ENCODE assay signal across 13 mouse cellular contexts in the genomic region with DNA sequence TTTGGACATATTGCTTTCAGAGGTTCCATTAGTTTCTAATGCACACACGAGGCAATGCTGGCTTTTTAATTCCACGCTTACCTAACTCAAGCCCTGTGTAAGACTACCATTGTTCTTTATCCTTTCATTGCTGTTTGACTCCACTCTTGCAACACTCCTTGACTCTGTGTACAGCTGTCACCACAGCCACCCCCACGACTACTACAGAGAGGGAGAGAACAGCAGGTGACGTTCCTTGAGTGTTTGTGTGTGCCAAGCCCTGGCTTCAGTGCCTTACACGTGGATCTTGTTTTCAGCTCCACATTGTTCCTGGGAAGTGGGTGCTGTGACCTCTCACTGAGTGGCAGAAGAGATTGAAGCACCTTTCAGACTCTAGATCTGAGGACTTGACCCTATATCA.
A peak's percentile ranks its signal among the peaks of the same experiment; 100 is the strongest.
DNase-seq lines count a peak whose midpoint lies in the region; ATAC-seq and TF ChIP-seq lines count a peak whose summit lies in the region.
"Had no signal": no experiment of that assay in that cellular context is flagged by ENCODE, and none has a peak within 500 bp of the region (broad histone marks: within the 10 kb centered on the region; RNA-seq: fewer than 3 reads in every experiment).

No protein-coding gene starts in this region.

- WGBS in embryonic facial prominence, embryonic 14.5 days: 73% methylated on average over 5 of the region's 5 CpGs
- WGBS in embryonic facial prominence, embryonic 10.5 days: 76% methylated on average over 5 of the region's 5 CpGs
- WGBS in stomach, embryonic 16.5 days: 57% methylated on average over 5 of the region's 5 CpGs
- 61% methylated on average over 5 of the region's 5 CpGs for WGBS in cerebellum, adult 2 months

- no peak for TF ChIP-seq POLR2A in cerebellum, adult 2 months (IDR thresholded peaks at IDR 0.05; ENCODE audit: borderline replicate concordance, insufficient read depth, low read length)

- H3K9ac ChIP-seq in embryonic facial prominence, embryonic 14.5 days (ENCODE audit: low read depth, low read length): no peak overlapping the region
- H3K9ac ChIP-seq in stomach, embryonic 16.5 days (ENCODE audit: low read length): peak overlapping the region; percentile 20; the same call in 1 of the 2 replicates
- H3K9ac ChIP-seq: hindbrain, embryonic 15.5 days; kidney, embryonic 15.5 days; midbrain, embryonic 12.5 days had no signal

- no peak overlapping the region for H3K27ac ChIP-seq in embryonic facial prominence, embryonic 14.5 days (replicated peaks; ENCODE audit: low read depth, low read length)
- H3K27ac ChIP-seq in embryonic facial prominence, embryonic 10.5 days (replicated peaks): no peak overlapping the region
- H3K27ac ChIP-seq in stomach, embryonic 16.5 days (ENCODE audit: low read length): peak overlapping the region; percentile 89
- H3K27ac ChIP-seq in layer of hippocampus, adult 2 months: no peak overlapping the region
- no peak overlapping the region for H3K27ac ChIP-seq in cerebellum, adult 2 months (ENCODE audit: insufficient read depth, low read length)
- H3K27ac ChIP-seq: hindbrain, embryonic 15.5 days; kidney, embryonic 15.5 days; midbrain, embryonic 12.5 days had no signal

- H3K4me2 ChIP-seq in embryonic facial prominence, embryonic 14.5 days (ENCODE audit: low read depth, low read length): no peak overlapping the region
- no peak overlapping the region for H3K4me2 ChIP-seq in stomach, embryonic 16.5 days (ENCODE audit: low read depth, low read length)
- H3K4me2 ChIP-seq: hindbrain, embryonic 15.5 days; kidney, embryonic 15.5 days; midbrain, embryonic 12.5 days had no signal

- peaks cover 8% of the 10 kb centered on the region for H3K4me1 ChIP-seq in embryonic facial prominence, embryonic 14.5 days (ENCODE audit: control insufficient read depth, insufficient read depth, low read length)
- peaks cover 3% of the 10 kb centered on the region for H3K4me1 ChIP-seq in embryonic facial prominence, embryonic 10.5 days
- peaks cover 3% of the 10 kb centered on the region; the same call in 1 of the 2 replicates for H3K4me1 ChIP-seq in stomach, embryonic 16.5 days (ENCODE audit: control insufficient read depth, insufficient read depth, low read length)
- H3K4me1 ChIP-seq in cerebellum, adult 2 months (ENCODE audit: control insufficient read depth, insufficient read depth, low read length): peaks cover 10% of the 10 kb centered on the region
- H3K4me1 ChIP-seq: hindbrain, embryonic 15.5 days; midbrain, embryonic 12.5 days had no signal

- no peak overlapping the region for H3K4me3 ChIP-seq in embryonic facial prominence, embryonic 14.5 days (ENCODE audit: low read depth, low read length)
- H3K4me3 ChIP-seq in embryonic facial prominence, embryonic 10.5 days: no peak overlapping the region
- no peak overlapping the region for H3K4me3 ChIP-seq in stomach, embryonic 16.5 days (replicated peaks; ENCODE audit: low read length)
- H3K4me3 ChIP-seq in layer of hippocampus, adult 2 months: no peak overlapping the region
- no peak overlapping the region for H3K4me3 ChIP-seq in cerebellum, adult 2 months (replicated peaks; ENCODE audit: insufficient read depth, low read depth, low read length)
- H3K4me3 ChIP-seq: hindbrain, embryonic 15.5 days; kidney, embryonic 15.5 days; midbrain, embryonic 12.5 days had no signal

- no peaks in the 10 kb centered on the region for H3K9me3 ChIP-seq in embryonic facial prominence, embryonic 14.5 days (ENCODE audit: control insufficient read depth, low read length)
- H3K9me3 ChIP-seq in embryonic facial prominence, embryonic 10.5 days: no peaks in the 10 kb centered on the region
- H3K9me3 ChIP-seq in stomach, embryonic 16.5 days (replicated peaks; ENCODE audit: control insufficient read depth, low read length): no peaks in the 10 kb centered on the region
- H3K9me3 ChIP-seq: hindbrain, embryonic 15.5 days; kidney, embryonic 15.5 days; midbrain, embryonic 12.5 days had no signal

- DNase-seq in embryonic facial prominence, embryonic 14.5 days (ENCODE audit: low spot score): peak; percentile 22
- no peak for DNase-seq in embryonic facial prominence, embryonic 10.5 days (ENCODE audit: low spot score)
- DNase-seq in right cerebral cortex, adult 18-20 months: peak; percentile 30
- no peak for DNase-seq in right cerebral cortex, postnatal 4 days
- DNase-seq in layer of hippocampus, adult 2 months (ENCODE audit: low spot score in 2 of 2): no peak
- DNase-seq in cerebellum, adult 2 months: no peak
- DNase-seq in right cerebral cortex, postnatal 10 days (ENCODE audit: low spot score in 2 of 2): no peak
- DNase-seq: layer of hippocampus, adult 9-11 months; retina, postnatal 1 day had no signal

- H3K36me3 ChIP-seq in embryonic facial prominence, embryonic 14.5 days (ENCODE audit: control insufficient read depth, insufficient read depth, low read length): no peaks in the 10 kb centered on the region
- no peaks in the 10 kb centered on the region for H3K36me3 ChIP-seq in embryonic facial prominence, embryonic 10.5 days (replicated peaks)
- H3K36me3 ChIP-seq in stomach, embryonic 16.5 days (ENCODE audit: control insufficient read depth, insufficient read depth, low read length): no peaks in the 10 kb centered on the region
- H3K36me3 ChIP-seq: hindbrain, embryonic 15.5 days; kidney, embryonic 15.5 days; midbrain, embryonic 12.5 days had no signal

- no peak for ATAC-seq in embryonic facial prominence, embryonic 14.5 days (ENCODE audit: low read depth)
- peak; percentile 45; the same call in 1 of the 2 replicates for ATAC-seq in stomach, embryonic 16.5 days (ENCODE audit: insufficient read depth, low FRiP score)

- no peaks in the 10 kb centered on the region for H3K27me3 ChIP-seq in embryonic facial prominence, embryonic 14.5 days (replicated peaks; ENCODE audit: control insufficient read depth, insufficient read depth, low read length)
- H3K27me3 ChIP-seq in embryonic facial prominence, embryonic 10.5 days (replicated peaks; ENCODE audit: low read depth, poor library complexity, severe bottlenecking): no peaks in the 10 kb centered on the region
- no peaks in the 10 kb centered on the region for H3K27me3 ChIP-seq in stomach, embryonic 16.5 days (ENCODE audit: control insufficient read depth, insufficient read depth, low read length)
- no peaks in the 10 kb centered on the region for H3K27me3 ChIP-seq in cerebellum, adult 2 months (ENCODE audit: control insufficient read depth, insufficient read depth, low read length)
- H3K27me3 ChIP-seq: hindbrain, embryonic 15.5 days; kidney, embryonic 15.5 days; midbrain, embryonic 12.5 days had no signal

- TF ChIP-seq CTCF in layer of hippocampus, adult 2 months (conservative IDR thresholded peaks at IDR 0.05): no peak
- TF ChIP-seq CTCF in cerebellum, adult 2 months (IDR thresholded peaks at IDR 0.05; ENCODE audit: borderline replicate concordance, insufficient read depth, low read depth, low read length): no peak

Comparison
In these comparisons a context has a peak if more than half of its experiments do, and no peak if none do; other contexts are left out.
1. DNase-seq: peak in embryonic facial prominence, embryonic 14.5 days (single experiment) and right cerebral cortex, adult 18-20 months (single experiment); none in embryonic facial prominence, embryonic 10.5 days (single experiment), right cerebral cortex, postnatal 4 days (single experiment), layer of hippocampus, adult 2 months (0 of 2), cerebellum, adult 2 months (0 of 2) and right cerebral cortex, postnatal 10 days (0 of 2).